Mouse (Mus musculus) heart, adult 2 months (tissue): ENCODE data around the gene Gsg1.
A peak's percentile ranks its signal among the peaks of the same experiment; 100 is the strongest.

Source experiments
- CTCF ChIP-seq: fragments of 200-600 bp; IDR thresholded peaks from 2 replicates; pipeline ENCODE4 v1.8.1; 2022; ENCODE audit warnings: antibody characterized with exemption, mild to moderate bottlenecking, moderate library complexity
- EP300 ChIP-seq: fragments of 200-500 bp; IDR thresholded peaks from 2 replicates; pipeline ENCODE4 v1.6.1; 2011; ENCODE audit warnings: low read depth, low read length, control low read depth; ENCODE audit not compliant: insufficient read depth

DNA sequence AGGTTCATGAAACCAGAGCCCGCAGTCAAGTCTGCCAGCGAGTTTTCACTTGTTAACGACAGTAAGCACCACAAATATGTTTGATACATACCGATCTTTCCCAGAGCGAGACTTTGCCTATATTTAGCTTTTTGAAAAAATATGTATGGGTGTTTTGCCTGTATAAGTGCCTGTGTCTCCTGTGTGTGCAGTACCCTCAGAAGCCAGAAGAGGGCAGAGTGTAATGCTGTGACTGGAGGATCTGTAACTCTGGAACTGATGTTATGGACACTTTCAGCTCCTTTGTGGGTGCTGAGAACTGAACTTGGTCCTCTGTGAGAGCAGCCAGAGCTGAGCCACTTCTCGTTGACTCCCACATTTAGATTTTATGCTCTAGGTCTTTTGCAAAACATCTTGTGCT, 10.0 kb upstream of the Gsg1 start:
- TF ChIP-seq EP300 = no peak
- TF ChIP-seq CTCF = peak; percentile 41
